Mouse (Mus musculus): ENCODE data around the gene Atf4.
A peak's percentile ranks its signal among the peaks of the same experiment; 100 is the strongest.

Gene Atf4

GRCm38 (mm10) chr15:80248596-80248995, 6.4 kb upstream of the Atf4 start:
- DNase-seq (ENCODE audit: inconsistent age in 2 of 2, low spot score in 1 of 2): no peak

GRCm38 (mm10) chr15:80249672-80250071, 5.3 kb upstream of the Atf4 start:
- DNase-seq (ENCODE audit: inconsistent age in 2 of 2, low spot score in 1 of 2): no peak

GRCm38 (mm10) chr15:80250586-80250985, 4.4 kb upstream of the Atf4 start:
- no peak for DNase-seq (ENCODE audit: inconsistent age in 2 of 2, low spot score in 1 of 2)

GRCm38 (mm10) chr15:80253530-80253929, 1.5 kb upstream of the Atf4 start:
- DNase-seq (ENCODE audit: inconsistent age in 2 of 2, low spot score in 1 of 2): no peak

GRCm38 (mm10) chr15:80254207-80254606, 777 bp upstream of the Atf4 start:
- DNase-seq (ENCODE audit: inconsistent age in 2 of 2, low spot score in 1 of 2): peak; percentile 86 to 93

- DNase-seq (ENCODE audit: inconsistent age in 2 of 2, low spot score in 1 of 2): peak; percentile 88 to 94
These were observed 700 bp downstream of the Atf4 start for GRCm38 (mm10) chr15:80255646-80256121.

- DNase-seq (ENCODE audit: inconsistent age in 2 of 2, low spot score in 1 of 2): no peak
These were observed 1.3 kb downstream of the Atf4 start for GRCm38 (mm10) chr15:80256242-80256641.

GRCm38 (mm10) chr15:80256656-80257601, 1.9 kb downstream of the Atf4 start:
- DNase-seq (ENCODE audit: inconsistent age in 2 of 2, low spot score in 1 of 2): peak in 1 of 2 experiments; percentile 56

GRCm38 (mm10) chr15:80257602-80258239, 2.7 kb downstream of the Atf4 start:
- DNase-seq (ENCODE audit: inconsistent age in 2 of 2, low spot score in 1 of 2): peak in 1 of 2 experiments; percentile 66

- DNase-seq (ENCODE audit: inconsistent age in 2 of 2, low spot score in 1 of 2): peak; percentile 44 to 74
These were observed 3.5 kb downstream of the Atf4 start for GRCm38 (mm10) chr15:80258240-80259170.

- peak in 1 of 2 experiments; percentile 61 for DNase-seq (ENCODE audit: inconsistent age in 2 of 2, low spot score in 1 of 2)
These were observed 4.5 kb downstream of the Atf4 start for GRCm38 (mm10) chr15:80259406-80260045.

GRCm38 (mm10) chr15:80260677-80261076, 5.7 kb downstream of the Atf4 start:
- DNase-seq (ENCODE audit: inconsistent age in 2 of 2, low spot score in 1 of 2): peak; percentile 83 to 95

- no peak for DNase-seq (ENCODE audit: inconsistent age in 2 of 2, low spot score in 1 of 2)
These were observed 6.1 kb downstream of the Atf4 start for GRCm38 (mm10) chr15:80261100-80261499.

GRCm38 (mm10) chr15:80263610-80264575, 8.9 kb downstream of the Atf4 start, which contains the start of gene Rps19bp1:
Gene Rps19bp1, minus strand, starts transcription at chr15:80264315.
- peak; percentile 91 to 95 for DNase-seq (ENCODE audit: inconsistent age in 2 of 2, low spot score in 1 of 2)

- DNase-seq (ENCODE audit: inconsistent age in 2 of 2, low spot score in 1 of 2): peak; percentile 75 to 93
These were observed 11.3 kb downstream of the Atf4 start for GRCm38 (mm10) chr15:80266281-80266680.

- DNase-seq (ENCODE audit: inconsistent age in 2 of 2, low spot score in 1 of 2): no peak
These were observed 16.9 kb downstream of the Atf4 start for GRCm38 (mm10) chr15:80271858-80272396.

GRCm38 (mm10) chr15:80277107-80277506, 22.1 kb downstream of the Atf4 start:
- DNase-seq (ENCODE audit: inconsistent age in 2 of 2, low spot score in 1 of 2): no peak

- peak; percentile 40 to 77 for DNase-seq (ENCODE audit: inconsistent age in 2 of 2, low spot score in 1 of 2)
These were observed 22.6 kb downstream of the Atf4 start for GRCm38 (mm10) chr15:80277625-80278024.

Measured in adrenal gland, adult (tissue).